Mouse (Mus musculus) embryonic fibroblast, embryonic 13.5 days (primary cell): ENCODE measurements around the gene Khsrp. TPM values are rescaled to one million over a fixed set of nuclear protein-coding genes. Genes with fewer than 3 reads are reported as not detected.

Source experiments
- H3K27ac ChIP-seq: 2 replicates; pipeline ENCODE4 v1.5.1; 2012; ENCODE audit warnings: low read length, control low read depth, inconsistent platforms; ENCODE audit not compliant: insufficient read depth
- H3K4me1 ChIP-seq: 2 replicates; pipeline ENCODE4 v1.6.1; 2011; ENCODE audit warnings: low read length; ENCODE audit not compliant: control insufficient read depth, insufficient read depth
- H3K4me3 ChIP-seq: 2 replicates; pipeline ENCODE4 v1.5.1; 2011; ENCODE audit warnings: mild to moderate bottlenecking, control low read depth, low read length; ENCODE audit not compliant: insufficient read depth
- CTCF ChIP-seq: IDR thresholded peaks from 2 replicates; pipeline ENCODE4 v1.5.1; 2011; ENCODE audit warnings: mild to moderate bottlenecking, control low read depth, low read length, moderate library complexity, borderline replicate concordance; ENCODE audit not compliant: insufficient read depth
- POLR2A ChIP-seq: IDR thresholded peaks from 2 replicates; pipeline ENCODE4 v1.6.1; 2011; ENCODE audit warnings: low read depth, mild to moderate bottlenecking, control low read depth, low read length, moderate library complexity
- polyA plus RNA-seq: library from polyadenylated mRNA; stranded (reverse); fragments of >200 nt; gene quantifications from 2 replicates; pipeline ENCODE4 v1.2.4, GENCODE M21; 2011; ENCODE audit warnings: low read depth; ENCODE audit not compliant: missing spikeins, insufficient read length

Gene Khsrp
- polyA plus RNA-seq, 1 experiment, result 82.4 TPM

DNA sequence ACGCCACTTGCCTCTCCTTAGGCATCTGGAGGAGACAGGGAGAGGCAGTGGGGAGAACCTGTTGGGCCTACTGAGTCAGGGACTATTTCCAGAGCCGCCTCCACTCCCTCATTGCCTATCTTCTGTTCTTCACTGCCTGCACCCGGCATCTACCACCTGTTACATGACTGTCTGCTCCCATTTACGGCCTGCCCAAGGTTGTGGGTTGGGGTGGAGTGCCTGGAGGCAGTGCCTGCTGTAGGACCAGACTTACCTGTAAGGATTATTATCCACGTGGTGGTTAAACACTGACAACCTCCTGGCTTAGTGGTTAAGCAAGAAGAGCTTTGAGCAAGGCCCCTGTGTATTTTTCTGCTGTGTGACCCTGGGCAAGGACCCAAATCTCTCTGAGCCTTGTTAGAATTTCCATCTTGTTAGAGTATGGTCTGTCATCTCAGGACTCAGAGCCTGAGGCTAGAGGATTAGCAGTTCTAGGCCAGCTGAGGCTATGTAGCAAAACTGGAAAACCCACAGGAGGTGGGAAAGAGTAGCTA lies 56.5 kb downstream of the Khsrp start:
- no peak for TF ChIP-seq CTCF
- no peak for TF ChIP-seq POLR2A
- H3K4me3 ChIP-seq, result no peak overlapping the region
- H3K4me1 ChIP-seq, result no peaks in the 10 kb centered on the region
- H3K27ac ChIP-seq, result no peak overlapping the region

DNA sequence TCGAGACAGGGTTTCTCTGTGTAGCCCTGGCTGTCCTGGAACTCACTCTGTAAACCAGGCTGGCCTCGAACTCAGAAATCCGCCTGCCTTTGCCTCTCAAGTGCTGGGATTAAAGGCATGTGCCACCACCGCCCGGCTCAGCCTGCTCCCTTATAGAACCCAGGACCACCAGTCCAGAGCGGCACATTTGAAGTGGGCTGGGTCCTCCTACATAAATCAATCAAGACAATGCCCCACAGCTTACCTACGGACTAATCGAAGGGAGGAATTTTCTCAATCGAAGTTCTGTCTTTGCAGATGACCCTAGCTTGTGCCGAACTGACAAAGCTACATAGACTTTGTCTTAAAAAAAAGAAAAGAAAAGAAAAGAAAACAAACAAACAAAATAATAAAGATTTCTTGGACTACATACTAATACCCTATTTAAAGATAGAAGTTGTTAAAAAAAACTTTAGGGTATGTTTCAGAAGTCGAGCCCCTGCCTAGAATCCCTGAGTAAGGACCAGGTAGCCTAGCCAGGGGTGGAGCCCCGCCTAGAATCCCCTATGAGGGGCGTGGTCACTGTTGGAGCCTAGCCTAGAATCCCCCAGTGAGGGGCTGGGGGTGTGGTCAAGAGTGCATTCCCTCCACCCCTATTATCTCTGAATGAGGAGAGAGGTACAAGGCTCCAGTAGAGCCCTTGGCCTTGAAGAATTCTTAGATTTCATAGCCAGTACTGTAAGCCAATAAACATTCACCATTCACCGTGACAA lies 57.2 kb downstream of the Khsrp start:
- Histone ChIP-seq H3K4me3 (no peak overlapping the region), H3K27ac (no peak overlapping the region), H3K4me1 (no peaks in the 10 kb centered on the region)
- TF ChIP-seq POLR2A, result no peak

Other genes starting within 250 kb of the Khsrp start
- 0.70 and 0.86 TPM in 2 replicates for gene Rfx2, start 200.5 kb downstream of the Khsrp start, polyA plus RNA-seq
- gene Acsbg2, start 157.1 kb downstream of the Khsrp start, polyA plus RNA-seq, result not detected in 2 replicates
- gene 1700061G19Rik, start 156.0 kb downstream of the Khsrp start, polyA plus RNA-seq, result not detected in 2 replicates
- gene Mllt1, start 96.1 kb downstream of the Khsrp start, polyA plus RNA-seq, result 32.8 and 33.6 TPM in 2 replicates
- gene Acer1, start 49.4 kb downstream of the Khsrp start, polyA plus RNA-seq, result not detected in 2 replicates
- gene Clpp, start 41.2 kb downstream of the Khsrp start, polyA plus RNA-seq, result 46.5 and 49.5 TPM in 2 replicates
- gene Alkbh7, start 34.2 kb downstream of the Khsrp start, polyA plus RNA-seq, result 8.2 and 8.6 TPM in 2 replicates
- not detected in 2 replicates for gene Pspn, start 31.5 kb downstream of the Khsrp start, polyA plus RNA-seq
- gene Gtf2f1, start 20.2 kb downstream of the Khsrp start, polyA plus RNA-seq, result 49.7 and 62.1 TPM in 2 replicates
- gene Gm17949, start 20.1 kb downstream of the Khsrp start, polyA plus RNA-seq, result not detected in 2 replicates
- gene Slc25a41, start 10.1 kb upstream of the Khsrp start, polyA plus RNA-seq, result not detected in 2 replicates
- gene Crb3, start 27.6 kb upstream of the Khsrp start, polyA plus RNA-seq, result not detected in 2 replicates
- gene Slc25a23, start 28.3 kb upstream of the Khsrp start, polyA plus RNA-seq, result 8.4 and 10.4 TPM in 2 replicates
- 0.40 TPM in 1 of 2 replicates, not detected in the other for gene Dennd1c, start 47.0 kb upstream of the Khsrp start, polyA plus RNA-seq
- 0.95 and 1.7 TPM in 2 replicates for gene Tubb4a, start 56.3 kb upstream of the Khsrp start, polyA plus RNA-seq
- 4.3 and 6.3 TPM in 2 replicates for gene Tnfsf9, start 73.8 kb upstream of the Khsrp start, polyA plus RNA-seq
- gene Cd70, start 118.3 kb upstream of the Khsrp start, polyA plus RNA-seq, result not detected in 2 replicates
- gene Tnfsf14, start 162.7 kb upstream of the Khsrp start, polyA plus RNA-seq, result not detected in 2 replicates
- gene C3, start 196.6 kb upstream of the Khsrp start, polyA plus RNA-seq, result 3.9 TPM in 2 replicates
- 33.5 and 33.9 TPM in 2 replicates for gene Gpr108, start 216.9 kb upstream of the Khsrp start, polyA plus RNA-seq
- 58.8 and 61.3 TPM in 2 replicates for gene Trip10, start 217.9 kb upstream of the Khsrp start, polyA plus RNA-seq
- gene Vav1, start 247.6 kb upstream of the Khsrp start, polyA plus RNA-seq, result 0.79 TPM in 1 of 2 replicates, not detected in the other